Mouse (Mus musculus): ENCODE results near the gene Rpl3. TPM values are rescaled to one million over a fixed set of nuclear protein-coding genes. Genes with fewer than 3 reads are reported as not detected.

Rpl3 gene
- total RNA-seq, 2 experiments from 2014 or later, result 37.2 to 48.3 TPM

DNA sequence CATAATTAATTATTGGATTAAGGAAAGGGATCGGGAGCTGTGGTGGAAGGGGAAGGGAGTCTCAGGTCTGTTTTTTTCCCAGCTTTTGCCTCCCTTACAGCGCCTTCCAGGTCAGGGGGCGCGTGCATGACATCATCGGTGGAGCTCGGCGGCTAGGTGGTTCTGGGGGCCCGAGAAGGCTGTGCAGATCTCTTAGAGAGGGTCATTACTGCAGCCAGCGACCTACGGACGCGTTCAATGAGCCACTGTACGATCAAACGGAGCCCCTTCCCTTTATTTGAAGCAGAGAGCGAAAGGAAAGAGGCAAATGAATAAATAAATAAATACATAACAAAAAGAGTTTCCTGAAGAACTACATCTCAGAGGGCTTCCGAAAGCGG, 937 bp downstream of the Rpl3 start:
- DNase-seq (ENCODE audit: low spot score), result no peak

DNA sequence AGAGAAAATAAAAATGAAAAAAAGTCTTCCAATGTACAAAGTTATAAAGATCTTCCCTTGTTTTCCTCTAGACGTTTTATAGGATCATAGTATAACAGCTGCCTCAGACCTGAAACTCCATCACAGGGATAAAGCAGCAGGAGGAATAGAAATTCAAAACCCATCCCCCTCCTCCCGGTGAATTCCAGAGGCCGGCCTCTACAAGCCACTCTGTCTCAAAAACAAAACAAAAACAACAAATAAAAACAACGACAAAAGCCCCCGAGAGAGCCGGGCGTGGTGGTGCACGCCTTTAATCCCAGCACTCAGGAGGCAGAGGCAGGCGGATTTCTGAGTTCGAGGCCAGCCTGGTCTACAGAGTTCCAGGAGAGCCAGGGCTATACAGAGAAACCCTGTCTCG, 1.5 kb downstream of the Rpl3 start:
- DNase-seq (ENCODE audit: low spot score), result no peak

DNA sequence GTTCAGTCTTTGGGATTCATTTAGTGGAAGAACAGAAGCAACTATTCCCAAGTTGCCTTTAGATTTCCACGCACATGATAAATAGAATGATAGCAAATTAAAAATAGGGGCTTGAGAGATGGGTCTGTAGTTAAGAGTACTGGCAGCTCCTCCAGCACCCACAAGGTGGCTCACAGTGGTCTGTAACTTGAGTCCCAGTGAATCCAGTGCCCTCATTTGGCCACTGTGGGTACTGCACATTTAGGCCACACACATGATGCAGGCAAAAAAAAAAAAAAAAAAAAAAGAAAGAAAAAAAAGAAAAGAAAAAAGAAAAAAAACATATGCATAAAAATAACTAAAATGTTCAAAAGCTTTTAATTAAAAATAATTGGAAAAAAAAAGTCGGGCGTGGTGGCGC, 3.0 kb downstream of the Rpl3 start:
- DNase-seq (ENCODE audit: low spot score), result peak; percentile 90

DNA sequence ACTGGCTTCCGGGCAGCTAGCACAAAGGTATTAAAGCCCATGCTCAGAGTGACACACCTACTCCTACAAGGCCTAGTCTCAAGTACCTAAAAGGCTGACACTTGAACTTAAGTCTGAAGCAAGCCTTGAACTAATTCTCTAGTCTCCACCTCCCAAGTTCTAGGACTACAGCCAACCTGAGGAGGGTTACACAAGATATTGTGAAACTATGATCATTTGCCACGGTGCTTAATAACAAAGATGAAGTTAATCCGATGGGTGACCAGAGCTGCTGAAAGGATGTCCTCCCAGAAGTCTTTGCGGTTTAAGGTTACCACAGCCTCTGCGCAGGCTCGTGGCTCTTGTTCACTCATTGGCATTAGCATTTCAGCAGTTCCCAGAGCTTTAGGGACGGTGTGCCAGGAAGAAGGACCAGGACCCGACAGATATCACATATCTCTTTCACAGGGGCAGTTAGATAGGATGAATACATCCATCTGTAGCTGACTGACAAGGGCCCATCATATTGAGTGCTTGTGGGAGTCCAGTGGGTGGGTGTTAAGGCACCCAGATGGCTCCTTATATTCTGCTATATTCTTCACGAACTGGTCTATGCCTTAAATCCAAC, 4.2 kb downstream of the Rpl3 start:
- DNase-seq (ENCODE audit: low spot score), result no peak

DNA sequence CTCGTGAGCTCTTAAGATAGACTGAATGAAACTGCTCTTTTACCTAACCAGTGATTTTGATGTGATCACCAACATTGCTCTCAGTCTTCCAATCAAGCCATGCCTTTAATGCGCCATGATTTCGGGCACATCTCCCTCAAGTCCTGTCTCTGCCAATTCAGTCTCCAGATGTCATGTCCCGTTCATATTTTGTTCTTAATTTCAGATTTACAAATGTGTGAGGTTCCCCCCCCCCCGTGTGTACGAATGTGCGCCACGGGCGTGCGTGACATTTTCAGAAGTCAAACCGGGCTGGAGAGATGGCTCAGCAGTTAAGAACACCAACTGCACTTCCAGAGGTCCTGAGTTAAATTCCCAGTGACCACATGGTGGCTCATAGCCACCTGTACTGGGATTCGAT, 7.9 kb downstream of the Rpl3 start:
- no peak for DNase-seq (ENCODE audit: low spot score)

DNA sequence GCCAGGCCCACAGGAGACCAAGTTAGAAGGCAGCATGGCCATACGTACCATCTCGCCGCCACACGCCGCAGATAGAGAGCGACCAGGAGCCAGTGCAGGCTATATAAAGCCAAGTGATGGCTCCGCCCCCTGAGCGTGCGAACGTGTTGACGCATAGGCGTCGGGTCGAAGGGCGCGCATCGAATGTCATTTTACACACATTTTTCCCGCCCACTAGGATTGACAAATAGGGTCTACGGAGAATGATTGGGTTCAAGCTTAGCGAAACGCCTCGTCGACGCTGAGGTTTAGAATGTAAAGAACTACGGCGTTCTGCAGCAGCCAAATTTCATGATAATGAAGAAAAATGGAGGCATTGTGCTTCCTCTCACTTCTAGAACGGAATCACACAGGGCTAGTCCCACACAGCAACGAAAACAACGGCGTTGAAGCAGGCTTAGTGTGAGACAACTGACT, 8.4 kb downstream of the Rpl3 start:
- DNase-seq (ENCODE audit: low spot score), result peak; percentile 99

DNA sequence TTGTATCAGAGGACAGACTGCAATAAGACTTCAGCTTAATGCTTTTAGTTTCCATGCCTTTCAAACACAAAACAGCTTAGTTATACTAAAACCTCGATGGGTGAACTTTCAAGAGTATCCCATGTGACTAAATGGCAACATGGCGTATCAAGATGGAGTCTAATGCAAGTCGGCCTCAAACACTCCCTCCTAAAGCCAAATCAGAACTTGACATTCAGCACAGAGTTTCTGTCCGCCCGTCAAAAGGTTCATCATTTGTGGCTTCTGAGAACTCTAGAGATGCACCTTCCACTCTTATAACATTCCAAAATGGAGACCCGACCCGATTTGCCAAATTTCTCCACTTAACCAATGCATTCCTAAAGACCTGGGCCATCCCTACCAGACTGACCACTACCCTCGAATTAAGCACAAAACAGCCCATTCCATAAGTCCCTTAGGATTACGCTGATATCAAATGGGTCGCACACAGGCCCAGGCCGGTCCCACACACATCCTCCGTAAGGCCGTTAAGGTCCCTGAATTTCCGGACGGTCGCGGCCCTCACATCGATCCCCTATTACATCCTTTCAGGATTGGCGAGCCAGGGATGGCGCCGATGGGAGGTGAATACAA, 8.9 kb downstream of the Rpl3 start:
- DNase-seq (ENCODE audit: low spot score), result no peak

DNA sequence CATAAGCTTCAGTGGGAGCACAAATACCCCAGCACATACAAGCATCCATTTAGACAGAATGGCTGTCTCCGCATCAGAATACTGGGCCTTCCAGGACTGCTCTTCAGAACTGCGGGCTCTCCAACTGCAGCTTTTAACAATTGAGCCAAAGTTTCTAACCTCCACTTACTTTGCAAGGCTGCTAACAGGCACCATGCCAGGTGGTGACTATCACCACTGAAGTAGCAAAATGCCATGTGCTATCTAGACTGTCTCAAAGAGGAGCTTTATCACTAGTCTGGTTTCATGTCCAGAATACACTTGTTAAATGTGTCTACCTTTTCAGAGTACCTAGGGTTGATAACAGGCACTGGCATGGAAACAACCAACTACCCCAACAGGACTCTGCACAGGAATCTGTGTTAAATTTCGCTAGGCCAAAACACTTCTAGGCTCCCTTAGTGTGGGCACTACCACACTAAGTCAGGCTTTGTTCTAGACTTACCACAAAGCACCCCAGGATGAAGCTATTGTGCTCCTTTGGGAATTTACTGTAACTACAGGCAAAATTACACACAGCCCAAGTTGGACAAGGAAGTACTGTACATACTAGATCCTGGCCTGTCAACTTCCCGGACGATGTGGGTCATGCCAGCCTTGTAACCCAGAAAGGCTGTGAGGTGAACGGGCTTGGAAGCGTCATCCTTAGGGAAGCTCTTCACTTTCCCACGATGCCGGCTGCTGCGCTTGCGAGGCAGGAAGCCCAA, 9.7 kb downstream of the Rpl3 start:
- DNase-seq (ENCODE audit: low spot score), result no peak

DNA sequence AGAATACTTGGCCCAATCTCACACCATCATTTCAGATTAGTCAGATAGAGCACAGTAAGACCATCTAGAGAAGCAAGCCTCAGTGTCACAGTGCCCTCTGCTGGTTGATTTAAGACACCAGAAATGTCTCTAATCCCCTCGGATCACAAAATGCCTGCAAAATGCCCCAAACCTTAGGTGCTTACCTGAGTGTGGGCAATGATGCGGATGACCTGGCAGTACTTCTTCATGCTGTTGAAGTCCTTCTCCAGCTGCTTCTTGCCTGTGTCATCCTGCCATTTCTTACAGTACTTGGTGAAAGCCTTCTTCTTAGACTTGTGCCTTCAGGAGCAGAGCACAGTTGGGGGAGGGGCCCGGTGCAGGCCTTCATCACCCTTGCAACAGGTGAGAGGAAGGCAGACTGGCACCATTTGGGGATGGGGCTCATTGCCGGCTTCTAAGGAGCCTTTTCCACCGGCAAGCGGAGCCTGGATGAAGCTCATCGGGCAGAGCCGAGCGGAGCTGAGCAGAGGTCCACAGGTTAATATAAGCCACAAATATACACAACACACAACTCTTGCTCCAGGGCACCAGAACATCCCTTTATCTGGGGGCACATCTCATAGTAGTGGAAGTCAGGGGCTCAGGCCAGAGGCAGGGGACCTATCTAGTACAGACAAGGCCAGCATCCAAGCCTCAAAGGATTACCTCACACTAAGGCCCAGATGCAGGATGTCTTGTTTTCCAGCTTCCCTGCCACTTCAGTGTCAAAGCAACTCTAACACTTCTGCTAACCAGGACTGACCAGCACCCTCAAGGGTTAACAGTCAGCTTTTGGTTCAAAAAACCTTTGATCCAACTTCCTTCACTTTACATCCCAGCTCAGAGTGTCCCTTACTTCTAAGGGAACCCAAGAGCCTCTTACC, 10.7 kb downstream of the Rpl3 start:
- DNase-seq (ENCODE audit: low spot score), result no peak

DNA sequence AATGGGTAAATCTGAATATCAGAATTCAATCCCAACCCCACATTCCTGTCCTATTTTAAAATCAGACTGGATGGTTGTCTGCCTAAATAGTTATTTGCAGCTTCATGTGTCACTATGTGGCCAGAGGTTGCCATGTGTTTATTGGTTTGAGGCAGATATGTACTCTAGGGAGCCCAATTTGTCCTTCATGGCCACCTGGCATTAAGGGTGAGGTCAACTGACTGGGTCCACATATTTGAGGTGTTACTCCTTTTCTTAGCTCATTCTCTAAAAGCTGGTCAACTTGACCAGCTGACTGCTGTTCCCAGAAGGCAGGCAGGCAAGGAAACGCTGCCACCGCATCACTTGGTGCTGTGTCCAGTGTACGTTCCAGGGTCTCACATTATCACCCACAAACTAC, 11.7 kb downstream of the Rpl3 start:
- DNase-seq (ENCODE audit: low spot score), result no peak

DNA sequence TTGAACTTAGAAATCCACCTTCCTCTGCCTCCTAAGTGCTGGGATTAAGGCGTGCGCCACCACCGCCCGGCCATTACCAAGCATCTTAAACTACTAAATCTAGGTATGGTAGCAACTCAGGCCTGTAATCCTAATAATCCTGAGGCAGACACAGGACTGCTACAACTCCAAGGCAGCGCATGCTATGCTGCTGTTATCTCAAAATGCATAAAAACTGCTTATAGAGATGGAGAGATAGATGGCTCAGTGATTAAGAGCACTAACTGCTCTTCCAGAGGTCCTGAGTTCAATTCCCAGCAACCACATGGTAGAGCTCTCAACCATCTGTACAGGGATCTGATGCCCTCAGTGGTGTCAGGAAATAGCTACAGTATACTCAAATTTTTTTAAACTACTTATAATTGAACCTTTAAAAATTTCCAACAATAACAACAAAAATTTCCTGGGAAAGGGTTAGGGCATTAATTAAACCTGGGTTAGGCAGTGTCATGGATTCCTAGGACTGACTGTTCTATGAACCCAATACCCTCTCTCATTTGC, 12.5 kb downstream of the Rpl3 start:
- DNase-seq (ENCODE audit: low spot score), result no peak

DNA sequence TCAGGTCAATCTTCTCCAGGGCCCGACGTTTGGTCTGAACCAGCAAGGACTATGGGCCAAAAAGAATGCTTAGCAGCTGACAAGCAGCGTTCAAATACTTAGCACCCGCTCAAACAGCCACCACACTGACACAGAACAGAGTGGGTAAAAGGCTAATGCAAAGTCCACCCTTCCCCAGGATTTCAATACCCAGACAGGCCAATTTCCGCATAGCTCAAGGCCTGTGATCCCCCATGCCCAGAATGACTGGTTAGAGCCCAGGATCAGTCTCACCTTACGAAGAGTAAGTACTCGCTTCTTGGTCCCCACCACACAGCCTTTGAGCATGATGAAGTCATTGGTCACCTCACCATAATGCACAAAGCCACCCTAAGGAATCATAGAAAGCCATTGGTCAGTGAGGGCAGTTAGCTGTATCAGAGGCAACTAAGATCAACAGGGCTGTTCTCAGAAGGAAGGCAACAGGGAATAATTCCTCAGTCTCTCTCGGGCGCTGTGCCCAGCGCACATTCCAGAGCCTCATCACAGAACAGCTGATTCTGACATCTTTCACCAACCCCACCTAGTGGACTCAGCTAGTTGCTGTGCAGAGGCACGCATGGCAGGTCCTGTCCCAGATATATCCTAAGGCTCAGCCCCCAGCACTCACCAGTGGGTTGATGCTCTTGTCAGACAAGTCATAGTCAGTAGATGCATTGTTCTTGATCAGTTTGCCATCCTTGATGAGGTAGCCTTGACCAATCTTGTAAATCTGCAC, 13.4 kb downstream of the Rpl3 start:
- no peak for DNase-seq (ENCODE audit: low spot score)

DNA sequence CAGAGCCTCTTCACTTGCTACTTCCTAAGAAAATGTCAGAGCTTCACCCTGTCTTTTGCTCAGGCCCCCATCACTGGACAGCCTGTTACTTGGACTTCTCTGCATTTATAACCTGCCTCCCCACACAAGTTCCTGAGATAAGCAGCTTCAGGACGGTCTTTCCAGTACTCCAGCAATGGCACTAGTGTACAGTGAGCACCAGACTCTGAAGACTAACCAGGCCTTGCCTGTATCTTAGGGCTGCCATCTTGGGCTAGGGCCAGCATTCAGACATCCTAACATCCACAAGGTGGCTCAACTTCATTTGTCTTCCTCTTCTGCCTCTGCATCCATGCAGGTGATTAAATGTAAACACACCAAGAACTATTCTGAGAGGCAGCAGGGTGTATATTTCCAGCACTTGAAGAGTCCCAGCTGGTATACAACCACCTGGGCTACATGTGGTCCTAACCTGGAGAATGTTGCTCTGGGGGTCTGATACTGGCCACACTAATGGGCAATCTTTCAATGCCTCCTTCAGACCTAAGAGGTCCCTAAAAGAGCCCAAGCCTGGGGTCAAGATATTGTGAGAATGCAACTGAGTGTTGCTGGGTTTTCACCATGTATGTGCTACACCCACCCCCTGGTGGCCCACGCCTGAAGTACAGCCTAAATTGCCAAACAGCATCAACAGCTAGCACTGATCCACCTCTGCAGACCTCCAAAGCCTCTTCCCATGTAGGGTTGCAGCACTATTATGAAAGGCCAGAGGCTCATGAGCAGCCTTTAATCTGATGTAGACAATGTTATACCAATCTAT, 15.1 kb downstream of the Rpl3 start:
- DNase-seq (ENCODE audit: low spot score), result peak; percentile 69

DNA sequence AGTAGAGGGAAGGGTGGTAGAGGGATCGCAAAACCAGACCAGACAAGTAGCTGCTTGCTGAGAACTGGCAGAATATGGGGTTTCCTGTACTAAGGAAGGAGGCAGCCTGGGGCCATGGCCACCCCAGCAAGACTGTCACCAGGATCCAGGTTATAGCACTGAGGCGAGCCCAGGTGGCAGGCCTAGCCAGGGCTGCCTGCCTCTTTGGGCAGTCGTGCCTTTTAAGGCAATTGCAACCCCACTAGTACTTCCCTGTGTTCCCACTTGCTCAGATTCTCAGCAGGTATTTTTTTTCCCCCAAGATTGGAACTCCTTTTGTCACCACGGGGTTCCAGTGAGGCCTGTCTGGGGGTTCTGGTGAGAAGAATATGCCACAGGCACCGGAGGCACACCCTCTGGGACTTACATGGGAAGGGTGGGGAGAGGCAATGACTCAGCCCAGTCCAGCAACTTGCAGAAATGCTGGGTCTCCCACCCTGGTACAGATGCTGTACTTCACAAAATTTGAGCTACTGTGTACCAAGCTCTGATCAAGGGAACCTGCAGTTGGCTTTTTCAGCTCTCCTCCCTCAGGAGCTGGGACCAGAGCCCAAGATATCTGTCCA, 15.8 kb downstream of the Rpl3 start:
- DNase-seq (ENCODE audit: low spot score), result no peak

DNA sequence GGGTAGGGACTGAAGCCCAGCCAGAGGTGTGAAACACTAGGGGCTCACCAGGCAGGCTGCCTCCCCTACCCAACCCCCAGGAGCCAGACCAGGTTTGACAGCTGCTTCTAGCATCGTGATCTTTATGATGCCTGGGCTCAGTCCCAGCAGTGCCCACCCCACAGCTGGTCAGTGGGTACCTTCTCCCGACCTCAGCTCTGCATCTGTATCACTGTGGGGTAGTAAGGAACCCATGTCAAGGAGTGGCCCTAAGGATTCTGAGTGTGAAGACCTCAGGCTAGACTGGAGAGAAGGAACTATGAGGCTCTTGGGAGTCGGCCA, 16.3 kb downstream of the Rpl3 start:
- no peak for DNase-seq (ENCODE audit: low spot score)

DNA sequence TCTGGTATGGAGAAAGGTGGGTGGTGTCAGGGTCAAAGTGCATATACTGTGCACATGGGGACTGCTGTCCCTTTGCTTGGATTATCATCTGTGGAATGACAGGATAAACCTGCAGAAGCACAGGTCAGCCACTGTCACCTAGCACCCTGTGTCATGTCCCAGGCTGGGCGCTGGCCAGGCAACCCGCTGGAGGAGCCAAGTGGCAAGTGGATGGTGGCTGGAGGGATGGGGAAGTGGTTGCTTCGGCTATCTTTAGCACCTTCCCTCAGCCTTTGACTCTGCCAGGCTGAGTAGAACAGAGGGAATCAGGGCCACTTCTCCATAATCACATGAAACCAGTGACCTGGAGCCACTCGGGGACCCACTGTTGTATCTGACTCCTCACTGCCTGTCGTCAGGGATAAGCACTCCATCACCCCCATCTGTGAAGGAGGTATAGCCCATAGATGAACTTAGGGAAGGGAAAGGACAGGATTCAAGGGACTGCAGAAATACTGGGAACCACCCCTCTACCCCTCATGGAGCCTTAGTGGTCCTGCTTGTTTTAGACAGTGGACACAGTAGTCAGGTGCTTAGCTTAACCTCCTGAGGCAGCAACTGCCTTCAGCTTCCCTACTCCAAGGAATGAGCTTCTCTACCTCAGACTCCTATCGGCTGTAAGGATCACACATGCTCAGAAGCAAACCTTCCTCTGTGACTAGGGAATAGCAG, 16.9 kb downstream of the Rpl3 start:
- peak; percentile 86 for DNase-seq (ENCODE audit: low spot score)

DNA sequence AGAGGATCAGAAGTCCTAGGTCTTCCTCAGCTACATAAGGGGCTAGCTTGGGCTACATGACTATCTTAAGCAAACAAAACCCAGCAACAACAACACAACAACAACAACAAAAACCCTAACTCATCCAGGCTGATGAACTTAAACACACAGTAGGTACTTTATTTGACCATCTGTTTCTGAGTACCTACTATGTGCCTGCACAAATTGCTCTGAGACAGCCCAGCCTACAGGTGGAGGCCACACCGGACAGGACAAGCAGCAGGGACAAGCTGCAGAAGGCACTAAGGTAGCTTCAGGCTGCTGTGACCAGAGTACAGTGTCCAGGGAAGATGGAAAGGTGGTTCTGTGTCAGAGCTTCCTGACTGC, 18.4 kb downstream of the Rpl3 start:
- DNase-seq (ENCODE audit: low spot score), result no peak

DNA sequence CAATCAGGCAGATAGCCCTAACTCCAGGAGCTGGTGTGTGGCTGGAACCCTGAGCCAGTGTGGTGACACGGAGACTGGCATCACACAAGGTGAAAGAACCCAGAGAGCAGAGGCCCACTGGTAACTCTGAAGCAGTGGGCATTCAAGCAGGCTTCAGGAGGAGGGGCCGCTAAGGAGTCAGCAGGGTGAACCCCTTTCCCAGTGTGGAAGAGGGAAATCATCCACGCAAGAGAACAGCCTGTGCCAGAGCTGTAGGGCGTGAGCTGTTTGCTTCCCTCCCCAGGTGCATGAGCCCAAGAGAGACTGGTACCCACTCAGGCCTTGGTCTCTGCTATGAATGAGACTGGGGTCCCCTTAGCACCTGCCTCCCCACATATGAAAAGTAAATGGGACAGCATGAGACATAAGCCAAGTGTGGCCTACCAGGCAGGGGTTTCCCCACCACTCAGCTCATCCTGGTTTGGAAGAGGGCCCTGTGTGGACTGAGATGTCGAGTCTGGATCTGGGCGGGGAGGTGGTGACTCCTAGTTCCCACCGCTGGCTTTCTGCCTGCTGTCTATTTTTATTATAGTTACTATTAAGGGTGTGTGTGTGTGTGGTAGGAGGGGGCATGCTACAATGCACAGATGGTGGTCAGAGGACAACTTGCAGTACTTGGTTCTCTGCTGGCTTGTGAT, 19.0 kb downstream of the Rpl3 start:
- no peak for DNase-seq (ENCODE audit: low spot score)

Measured in gastrocnemius, adult 18-20 months (tissue).